Mouse (Mus musculus) lung, postnatal 36 days (tissue): Measurements from ENCODE around the gene Lck.

Experiments used
- DNase-seq: peaks from one replicate; pipeline ENCODE4 v3.0.0; 2022; ENCODE audit warnings: mixed read lengths

Lck gene

DNA sequence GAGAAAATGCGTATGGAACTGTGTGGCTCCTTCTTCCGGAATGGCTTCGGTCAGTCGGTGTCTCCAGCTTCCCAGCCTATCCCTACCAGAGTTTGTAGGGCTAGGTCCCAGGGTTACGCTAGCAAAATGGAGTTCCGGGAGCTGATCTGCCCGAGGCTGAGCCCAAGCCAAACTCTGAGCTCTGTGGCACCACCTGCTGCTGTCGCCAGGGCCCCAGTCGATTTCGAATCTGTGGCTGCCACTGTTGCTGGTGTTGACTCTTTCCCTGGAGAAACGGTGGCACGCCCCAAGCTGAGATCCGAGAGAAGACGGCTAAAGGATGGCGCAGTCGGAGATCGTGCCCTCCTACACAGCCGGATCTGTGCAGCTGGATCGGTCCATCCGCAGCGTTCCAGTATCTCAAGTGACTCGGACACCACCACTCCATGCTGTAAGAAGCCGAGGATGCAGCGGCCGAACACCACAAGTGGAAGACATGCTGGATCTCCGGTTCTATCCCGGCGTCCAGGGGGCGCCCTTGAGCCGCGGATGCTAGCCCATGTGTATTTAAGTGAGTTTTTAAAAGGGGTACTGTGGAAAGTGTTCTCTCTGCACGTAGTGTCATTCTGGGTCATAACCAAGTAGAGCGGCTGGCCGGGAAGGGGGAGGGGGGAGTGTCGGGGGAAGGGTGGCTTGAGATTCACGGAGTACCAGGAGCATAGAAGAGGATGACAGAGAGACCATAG lies 11.6 kb upstream of the Lck start:
- peak; percentile 96 for DNase-seq

GRCm38 (mm10) chr4:129584370-129584769 lies 10.9 kb upstream of the Lck start:
- DNase-seq = no peak

- no peak for DNase-seq
Measured at GRCm38 (mm10) chr4:129582251-129582650, 8.8 kb upstream of the Lck start.

DNA sequence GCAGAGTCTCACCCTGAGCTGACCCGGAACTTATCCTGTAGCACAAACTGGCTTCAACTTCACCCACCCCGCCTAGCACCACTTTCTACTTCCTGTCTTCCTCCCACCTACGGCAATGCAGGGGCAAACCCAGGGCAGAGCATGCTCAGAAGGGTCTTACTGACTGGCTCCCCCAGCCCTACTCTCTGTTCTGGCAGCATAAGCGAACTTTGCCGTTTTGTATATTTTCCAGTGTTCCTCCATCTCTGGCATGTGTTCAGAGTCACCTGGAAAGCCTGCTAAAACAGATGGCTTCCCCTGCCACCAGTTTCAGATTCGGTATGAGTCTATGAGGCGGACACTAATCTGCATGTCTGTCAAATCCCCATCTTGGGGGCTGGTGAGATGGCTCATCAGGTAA lies 6.9 kb upstream of the Lck start:
- no peak for DNase-seq

- peak; percentile 37 for DNase-seq
Measured at GRCm38 (mm10) chr4:129578466-129578865, 5.0 kb upstream of the Lck start, which contains the start of gene Fam167b. Gene Fam167b, minus strand, starts transcription at chr4:129578549.

DNA sequence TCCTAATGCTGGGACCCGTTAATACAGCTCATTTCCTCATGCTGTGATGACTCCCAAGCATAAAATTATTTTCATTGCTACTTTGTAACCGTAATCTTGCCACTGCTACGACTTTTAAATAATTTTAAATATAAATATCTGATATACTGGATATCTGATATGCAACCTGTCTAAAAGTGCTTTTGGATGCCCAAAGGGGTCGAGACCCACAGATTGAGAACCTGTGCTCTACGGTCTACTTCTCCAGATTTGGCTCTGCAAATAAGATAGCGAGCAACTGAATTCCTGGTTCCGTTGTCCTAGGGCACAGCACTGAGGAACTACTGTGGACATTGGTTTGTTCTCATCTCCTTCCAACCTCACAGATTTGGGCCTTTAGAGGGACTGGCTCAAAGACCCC lies 4.2 kb upstream of the Lck start:
- no peak for DNase-seq

- peak; percentile 81 for DNase-seq
Measured at GRCm38 (mm10) chr4:129576863-129577491, 3.5 kb upstream of the Lck start.

DNA sequence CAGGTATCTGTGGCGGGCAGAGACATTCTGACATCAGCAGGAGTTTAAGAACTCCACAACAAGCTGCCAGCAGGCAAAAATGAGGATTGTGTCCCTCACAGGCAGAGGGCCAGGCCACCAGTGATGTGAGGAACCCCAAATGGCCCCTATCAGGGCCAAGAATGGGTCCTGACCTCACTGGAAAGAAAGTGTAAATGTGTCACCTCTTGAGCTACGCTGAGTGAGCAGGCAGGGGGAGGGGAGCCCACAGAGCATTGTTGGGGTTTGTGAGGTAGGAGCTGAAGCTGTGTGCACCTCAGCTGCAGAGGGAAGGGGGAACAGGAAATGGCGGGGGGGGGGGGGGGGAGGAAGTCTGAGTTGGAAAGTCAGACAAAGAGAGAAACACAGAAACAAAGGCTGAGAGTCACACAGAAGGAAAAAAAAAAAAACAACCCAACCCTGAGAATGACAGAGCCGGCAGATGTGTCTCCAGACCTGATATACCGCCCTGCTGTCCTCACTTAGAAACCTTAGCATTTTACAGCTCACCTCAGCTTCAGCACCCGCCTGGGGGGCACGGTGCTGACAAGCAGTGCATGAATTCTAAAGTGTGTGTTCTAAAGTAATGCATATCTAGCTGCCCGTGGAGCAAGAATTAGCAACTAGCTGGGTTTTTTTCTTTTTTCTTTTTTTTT lies 1.9 kb upstream of the Lck start:
- DNase-seq = peak; percentile 65

DNA sequence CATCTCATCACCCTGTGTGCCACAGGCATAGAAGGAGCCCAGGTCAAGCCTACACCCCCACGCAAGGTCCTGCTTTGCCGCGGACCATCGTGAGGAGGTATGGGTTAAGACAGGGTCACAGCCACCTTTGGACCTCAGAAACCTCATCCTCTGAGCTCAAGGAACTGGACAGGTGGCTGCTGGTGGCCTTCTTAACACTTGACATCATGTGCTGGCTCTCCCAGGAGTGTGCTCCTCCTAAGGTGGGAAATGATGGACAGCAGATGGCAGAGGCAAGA lies 409 bp downstream of the Lck start:
- no peak for DNase-seq

DNA sequence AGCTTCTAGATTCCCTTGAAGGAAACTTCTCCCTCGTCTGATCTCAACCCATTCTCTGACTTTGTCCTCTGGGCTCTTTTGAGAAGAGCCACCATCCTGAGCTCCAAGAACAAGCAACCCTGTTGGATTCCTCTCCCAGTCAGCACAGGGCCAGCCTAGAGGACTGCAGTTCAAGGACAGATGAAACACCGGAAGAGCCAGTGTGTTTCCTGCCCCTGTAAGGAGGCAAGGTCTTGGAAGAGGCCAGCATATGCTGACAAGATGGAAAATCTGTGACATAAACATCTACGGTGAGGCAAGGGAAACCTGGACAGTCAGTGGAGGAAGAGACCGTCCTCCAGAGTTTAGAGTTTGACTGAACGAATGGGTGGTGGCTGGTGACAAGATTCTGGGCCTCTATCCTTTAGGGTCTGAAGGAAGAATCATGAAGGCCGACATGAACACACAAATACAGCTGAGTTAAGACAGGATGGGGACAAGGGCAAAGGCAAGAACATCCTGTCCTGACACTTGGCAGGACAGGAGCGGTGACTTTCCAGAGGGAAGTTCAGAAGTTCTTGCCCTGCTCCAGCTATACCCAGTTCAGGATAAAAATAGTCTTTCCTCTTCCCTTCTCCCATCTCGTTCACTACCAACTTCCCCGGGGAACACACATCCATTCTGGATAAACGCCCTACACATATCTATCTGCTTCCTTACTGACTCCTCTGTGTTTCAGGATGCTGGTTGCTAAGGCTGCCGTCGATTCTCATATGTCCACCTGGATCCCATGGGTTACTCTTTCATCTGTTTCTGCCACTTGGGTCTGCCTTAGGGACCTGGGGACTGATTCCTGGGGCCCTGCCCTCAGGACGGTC lies 977 bp downstream of the Lck start:
- peak; percentile 27 for DNase-seq

DNA sequence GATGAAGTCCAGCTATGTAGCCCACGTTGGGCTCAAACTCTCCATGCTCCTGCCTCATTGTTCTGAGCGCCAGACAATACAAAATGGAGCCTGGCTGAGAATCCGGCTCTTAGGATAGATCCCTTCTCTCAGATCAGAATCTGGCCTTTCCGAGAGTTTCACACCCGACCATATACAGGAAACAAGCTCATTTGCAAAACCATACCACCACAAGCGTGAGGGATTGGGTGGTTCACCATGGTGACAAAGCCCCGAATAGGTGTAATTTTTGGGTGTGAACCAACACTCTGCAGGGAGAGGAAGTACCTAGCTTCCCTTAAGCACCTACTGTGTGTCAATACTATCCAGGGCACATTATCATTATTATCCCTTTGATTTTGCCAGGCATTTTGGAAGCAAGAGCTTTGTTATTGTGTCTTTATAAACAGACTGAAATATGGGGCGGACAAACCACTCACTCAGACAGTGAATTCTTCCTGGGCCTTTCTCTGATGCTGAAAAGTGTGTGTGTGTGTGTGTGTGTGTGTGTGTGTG lies 1.8 kb downstream of the Lck start:
- DNase-seq = no peak

GRCm38 (mm10) chr4:129570028-129570427 lies 3.4 kb downstream of the Lck start:
- DNase-seq = no peak

- no peak for DNase-seq
Measured at GRCm38 (mm10) chr4:129568366-129568765, 5.1 kb downstream of the Lck start.

DNA sequence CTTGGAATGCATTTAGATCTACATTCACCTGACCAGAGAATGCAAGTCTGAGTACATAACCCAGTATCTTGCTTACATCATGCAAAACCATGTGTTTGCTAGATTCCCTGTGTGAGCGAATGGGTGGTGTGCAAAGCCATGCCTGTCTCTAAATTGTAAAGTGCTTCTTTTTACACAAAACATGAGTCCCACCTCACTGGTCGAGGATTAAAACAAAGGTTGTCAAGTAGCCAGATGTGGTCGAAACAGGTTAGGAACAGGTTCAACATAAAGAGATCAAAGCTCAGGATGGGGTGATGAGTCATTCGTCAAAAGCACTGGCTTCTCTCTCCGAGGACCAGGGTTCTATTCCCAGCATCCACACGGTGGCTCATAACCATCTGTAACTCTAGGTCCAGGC lies 8.3 kb downstream of the Lck start:
- DNase-seq = no peak

- DNase-seq = no peak
Measured at GRCm38 (mm10) chr4:129563718-129564117, 9.7 kb downstream of the Lck start.

DNA sequence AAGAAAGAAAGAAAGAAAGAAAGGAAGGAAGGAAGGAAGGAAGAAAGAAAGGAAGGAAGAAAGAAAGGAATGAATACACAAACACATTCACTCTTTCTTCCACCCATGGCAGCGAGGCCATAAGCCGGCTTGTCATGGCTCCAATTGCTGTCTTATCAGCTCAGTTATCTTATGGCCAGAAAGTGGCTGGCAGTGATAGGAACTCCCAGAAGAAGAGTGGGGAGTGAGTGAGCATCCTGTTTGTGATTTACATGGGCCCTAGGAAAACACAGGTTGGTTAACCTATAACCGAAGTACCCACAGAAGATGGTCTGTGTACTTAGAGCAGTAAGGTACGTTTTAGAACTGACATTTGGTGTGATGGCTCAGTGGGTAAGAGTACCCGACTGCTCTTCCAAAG lies 12.3 kb downstream of the Lck start:
- no peak for DNase-seq

GRCm38 (mm10) chr4:129558321-129558955 lies 15.0 kb downstream of the Lck start:
- no peak for DNase-seq

DNA sequence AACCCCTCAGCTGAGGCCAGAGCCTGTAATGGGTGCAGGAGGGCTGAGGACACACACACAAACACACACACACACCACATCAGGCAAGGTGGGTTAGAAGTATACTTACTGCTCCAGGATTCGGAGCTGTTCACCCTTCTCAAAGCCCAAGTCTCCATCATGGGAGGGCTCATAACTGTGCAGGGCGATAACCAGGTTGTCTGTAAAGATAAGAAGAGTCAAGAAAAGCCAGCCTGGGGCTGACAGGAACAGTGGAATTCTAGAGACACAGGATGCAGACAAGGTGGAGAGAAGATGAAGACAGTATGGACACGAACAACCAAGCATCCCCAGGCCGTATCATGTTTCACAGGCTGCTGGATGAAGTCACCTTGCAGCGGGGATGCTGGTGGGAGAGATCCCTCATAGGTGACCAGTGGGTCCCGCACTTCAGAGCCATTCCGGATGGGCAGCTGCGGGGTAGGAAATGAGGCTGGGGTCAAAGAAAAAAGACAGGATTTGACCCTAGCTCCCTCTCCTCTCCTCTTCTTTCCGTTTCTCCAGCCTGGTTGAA lies 16.1 kb downstream of the Lck start:
- no peak for DNase-seq

- peak; percentile 95 for DNase-seq
Measured at GRCm38 (mm10) chr4:129556532-129557223, 16.8 kb downstream of the Lck start.

- DNase-seq = no peak
Measured at GRCm38 (mm10) chr4:129555862-129556531, 17.4 kb downstream of the Lck start.

GRCm38 (mm10) chr4:129555421-129555861 lies 18.0 kb downstream of the Lck start:
- peak; percentile 73 for DNase-seq
